Mouse (Mus musculus): Measurements from ENCODE around the gene Pecam1. TPM values are rescaled to one million over a fixed set of nuclear protein-coding genes. Genes with fewer than 3 reads are reported as not detected.

Pecam1 gene
- polyA plus RNA-seq, 1 experiment from 2014 or later: 15.3 TPM

DNA sequence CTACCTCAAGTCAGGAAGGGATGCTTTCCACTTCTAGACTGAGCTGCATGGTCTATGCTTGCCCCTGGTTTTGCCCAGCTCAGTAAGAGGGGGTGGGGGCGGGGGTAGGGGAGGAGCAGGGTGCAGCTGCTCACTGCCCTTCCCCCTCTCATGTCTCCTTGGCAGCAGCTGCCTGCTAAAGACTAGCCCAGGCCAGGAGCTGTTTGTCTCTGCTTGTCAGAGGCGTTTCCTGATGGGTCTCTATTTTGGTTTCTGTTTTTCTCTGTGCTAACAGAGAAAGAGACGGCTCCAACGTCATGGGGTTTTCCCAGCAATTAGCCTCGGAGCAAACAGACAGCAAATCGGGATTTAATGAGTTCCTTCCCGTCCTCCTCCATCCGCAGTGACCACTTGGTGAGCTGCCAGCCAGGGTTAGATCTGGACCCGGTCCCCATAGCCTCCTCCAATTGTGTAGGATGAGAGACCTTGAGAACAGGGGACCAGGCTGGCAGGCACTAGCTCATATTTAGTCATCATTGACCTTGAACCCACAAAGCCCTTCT lies 75.7 kb downstream of the Pecam1 start:
- Histone ChIP-seq H3K4me3 (no peak overlapping the region), H3K36me3 (no peaks in the 10 kb centered on the region), H3K4me1 (peaks cover 34% of the 10 kb centered on the region), H3K27ac (replicated peaks) (peak overlapping the region; percentile 83), H3K9me3 (replicated peaks) (no peaks in the 10 kb centered on the region), H3K27me3 (ENCODE audit: low read depth, poor library complexity, severe bottlenecking) (no peaks in the 10 kb centered on the region)
- peak; percentile 36 for DNase-seq (ENCODE audit: low spot score)
- 15% methylated on average over 9 of the region's 9 CpGs for WGBS

DNA sequence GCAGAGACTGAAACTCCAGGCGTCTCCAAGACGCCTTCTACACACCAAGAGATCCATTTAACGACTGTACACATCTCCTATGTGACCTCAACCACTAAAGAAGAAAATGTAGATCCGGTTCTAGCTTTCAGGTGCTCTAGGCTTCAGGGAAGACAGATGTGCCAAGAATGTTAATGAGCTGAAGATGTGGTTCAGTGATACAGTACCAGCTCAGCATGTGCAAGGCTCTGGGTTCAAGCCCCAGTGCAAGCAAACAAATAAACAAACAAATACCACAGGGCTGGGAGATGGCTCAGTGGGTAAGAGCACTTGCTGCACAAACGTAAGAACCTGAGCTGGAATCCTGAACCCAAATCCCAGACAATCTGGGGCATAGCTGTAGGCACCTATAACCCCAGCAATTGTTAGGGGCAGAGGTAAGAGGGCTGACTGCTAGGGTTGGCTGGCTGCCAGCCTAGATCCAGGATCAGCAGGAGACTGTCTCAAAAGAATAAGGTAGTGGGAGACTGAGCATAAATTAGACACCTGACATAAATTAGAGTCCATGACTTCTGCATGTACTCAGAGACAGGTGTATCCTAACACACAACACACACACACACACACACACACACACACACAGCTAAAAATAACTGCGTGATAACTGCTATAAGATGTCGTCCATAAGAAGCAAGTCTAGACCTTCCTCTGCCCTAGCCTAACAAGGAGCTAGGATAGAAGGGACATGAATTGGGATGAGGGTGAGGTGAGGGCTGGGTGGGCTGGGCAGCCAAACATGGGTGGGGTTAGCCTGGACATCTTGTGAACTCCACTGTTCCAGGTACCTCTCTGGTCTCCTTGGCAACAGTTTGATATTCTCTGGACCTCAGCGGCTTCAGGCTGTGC lies 76.5 kb downstream of the Pecam1 start:
- Histone ChIP-seq H3K36me3 (no peaks in the 10 kb centered on the region), H3K4me1 (peaks cover 41% of the 10 kb centered on the region), H3K27me3 (ENCODE audit: low read depth, poor library complexity, severe bottlenecking) (no peaks in the 10 kb centered on the region), H3K9me3 (replicated peaks) (no peaks in the 10 kb centered on the region), H3K27ac (replicated peaks) (peak overlapping the region; percentile 83), H3K4me3 (no peak overlapping the region)
- DNase-seq (ENCODE audit: low spot score): no peak
- 77% methylated on average over 8 of the region's 8 CpGs for WGBS

DNA sequence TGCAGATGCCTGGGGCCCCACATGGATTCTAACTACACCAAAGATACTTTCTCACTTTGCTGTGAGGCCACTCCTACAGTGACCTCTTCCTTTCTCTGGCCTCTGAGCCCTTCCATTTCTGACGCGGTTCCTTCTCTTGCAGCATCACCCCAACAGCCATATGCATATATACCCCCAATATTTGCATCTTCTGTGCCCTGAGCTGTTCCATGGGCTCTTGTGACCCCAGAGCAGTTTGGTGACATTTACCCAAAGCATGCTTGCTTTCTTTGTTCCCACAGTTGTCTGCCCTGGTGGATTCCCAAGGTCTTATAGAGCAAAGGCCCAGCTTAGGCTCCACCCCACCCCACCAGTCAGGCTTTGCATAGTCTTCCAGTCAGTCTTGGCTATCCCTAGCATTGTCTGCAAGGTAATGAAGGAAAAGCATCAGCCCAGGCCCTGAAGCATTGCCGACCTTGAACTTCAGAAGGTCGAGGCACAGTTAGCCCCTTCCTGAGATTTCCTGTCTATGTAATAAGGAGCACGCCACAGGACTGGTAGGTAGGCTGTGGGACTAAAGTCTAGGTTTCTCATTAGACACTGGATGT lies 77.4 kb downstream of the Pecam1 start:
- H3K4me3 ChIP-seq: no peak overlapping the region
- DNase-seq (ENCODE audit: low spot score): no peak
- H3K27ac ChIP-seq (replicated peaks): no peak overlapping the region
- peaks cover 43% of the 10 kb centered on the region for H3K4me1 ChIP-seq
- H3K36me3 ChIP-seq: no peaks in the 10 kb centered on the region
- WGBS: 89% methylated on average over 5 of the region's 5 CpGs
- no peaks in the 10 kb centered on the region for H3K9me3 ChIP-seq (replicated peaks)
- no peaks in the 10 kb centered on the region for H3K27me3 ChIP-seq (ENCODE audit: low read depth, poor library complexity, severe bottlenecking)

DNA sequence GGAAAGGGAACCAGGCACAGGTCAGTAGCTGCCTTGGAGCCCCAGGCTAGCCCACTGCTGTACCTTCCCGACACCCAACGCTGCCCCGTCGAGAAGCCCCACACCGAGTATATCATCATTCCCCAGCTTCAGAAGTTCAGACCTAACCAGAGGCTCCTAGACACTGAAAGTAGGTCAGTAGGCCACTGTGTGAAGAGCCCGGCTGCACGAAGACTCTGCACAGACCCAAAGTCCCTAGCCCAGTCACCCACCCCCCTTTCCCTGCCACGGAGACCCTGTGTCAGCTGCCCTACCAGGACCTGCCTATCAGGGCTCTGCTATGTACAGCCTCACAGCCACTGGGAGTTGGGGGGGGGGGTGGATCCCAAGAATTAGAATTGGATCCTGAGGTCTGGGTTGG lies 78.6 kb downstream of the Pecam1 start:
- H3K9me3 ChIP-seq (replicated peaks): no peaks in the 10 kb centered on the region
- peaks cover 43% of the 10 kb centered on the region for H3K4me1 ChIP-seq
- no peaks in the 10 kb centered on the region for H3K36me3 ChIP-seq
- H3K4me3 ChIP-seq: no peak overlapping the region
- 88% methylated on average over 8 of the region's 8 CpGs for WGBS
- DNase-seq (ENCODE audit: low spot score): no peak
- no peaks in the 10 kb centered on the region for H3K27me3 ChIP-seq (ENCODE audit: low read depth, poor library complexity, severe bottlenecking)
- H3K27ac ChIP-seq (replicated peaks): 0 out of 2 replicates have a peak overlapping the region, but pooled peaks have one; percentile 28

DNA sequence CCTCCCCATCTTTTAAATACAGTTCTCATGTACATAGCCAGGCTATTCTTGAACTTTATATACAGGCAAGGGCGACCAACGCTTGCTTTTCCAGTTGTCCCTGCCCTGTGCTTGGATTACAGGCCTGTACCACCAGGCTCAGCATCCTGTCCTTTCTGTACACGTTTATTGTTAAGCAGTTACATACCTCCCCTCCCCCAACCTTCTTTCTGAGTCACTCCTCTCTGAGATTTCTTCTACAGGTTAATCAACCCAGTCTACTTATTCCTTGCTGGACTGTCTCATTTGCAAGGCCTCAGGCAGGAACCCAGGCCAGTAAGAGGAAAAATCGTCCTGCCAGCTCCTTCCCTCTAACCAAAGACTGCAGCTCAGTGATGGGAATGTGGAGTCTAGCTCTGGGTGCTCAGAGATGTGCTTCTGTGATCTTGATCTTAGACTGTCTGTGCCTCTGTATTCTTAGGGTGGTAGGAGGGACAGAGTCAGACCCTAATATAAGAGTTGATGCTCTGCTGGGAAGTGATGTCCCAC lies 79.4 kb downstream of the Pecam1 start:
- no peak overlapping the region for H3K4me3 ChIP-seq
- no peaks in the 10 kb centered on the region for H3K9me3 ChIP-seq (replicated peaks)
- no peaks in the 10 kb centered on the region for H3K27me3 ChIP-seq (ENCODE audit: low read depth, poor library complexity, severe bottlenecking)
- no peak overlapping the region for H3K27ac ChIP-seq (replicated peaks)
- WGBS: 77% methylated on average over 4 of the region's 4 CpGs
- no peaks in the 10 kb centered on the region for H3K36me3 ChIP-seq
- DNase-seq (ENCODE audit: low spot score): no peak
- H3K4me1 ChIP-seq: peaks cover 43% of the 10 kb centered on the region

DNA sequence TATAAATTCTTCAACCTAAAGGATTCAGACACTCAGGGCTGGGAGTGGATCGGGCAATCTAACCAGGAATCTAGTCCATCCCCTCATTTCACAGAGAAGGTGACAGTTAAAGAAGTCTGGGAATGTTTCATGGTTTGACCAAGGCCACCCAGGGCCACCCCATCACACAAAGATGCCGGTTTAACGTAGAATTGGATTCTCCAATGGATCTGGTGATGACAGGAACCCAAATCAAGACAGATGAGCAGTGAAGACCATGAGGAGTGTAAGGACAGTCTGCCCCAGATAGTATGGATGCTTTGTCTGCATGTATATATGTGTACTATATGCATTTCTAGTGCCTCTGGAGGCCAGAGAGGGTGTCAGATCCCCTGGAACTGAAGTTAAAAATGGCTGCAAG lies 80.2 kb downstream of the Pecam1 start:
- Histone ChIP-seq H3K4me3 (no peak overlapping the region), H3K36me3 (no peaks in the 10 kb centered on the region), H3K9me3 (replicated peaks) (no peaks in the 10 kb centered on the region), H3K4me1 (peaks cover 39% of the 10 kb centered on the region), H3K27ac (replicated peaks) (0 out of 2 replicates have a peak overlapping the region, but pooled peaks have one; percentile 33), H3K27me3 (ENCODE audit: low read depth, poor library complexity, severe bottlenecking) (no peaks in the 10 kb centered on the region)
- DNase-seq (ENCODE audit: low spot score): no peak
- 76% methylated on average over 3 of the region's 3 CpGs for WGBS

DNA sequence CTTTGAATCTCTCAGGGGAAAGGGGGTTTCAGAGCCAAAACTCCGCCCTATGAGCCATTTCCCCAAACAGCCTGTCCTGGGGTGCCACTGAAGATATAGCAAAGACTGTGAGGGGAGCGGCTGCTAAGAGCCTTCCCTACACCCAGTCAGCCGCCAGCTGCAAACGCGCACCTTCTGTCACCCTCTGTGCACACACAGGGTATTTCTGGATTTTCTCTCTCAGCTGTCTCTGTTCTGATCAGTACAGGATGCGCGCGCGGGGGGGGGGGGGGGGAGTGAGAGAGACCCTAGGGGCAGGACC lies 80.6 kb downstream of the Pecam1 start:
- no peaks in the 10 kb centered on the region for H3K27me3 ChIP-seq (ENCODE audit: low read depth, poor library complexity, severe bottlenecking)
- no peak for DNase-seq (ENCODE audit: low spot score)
- peak overlapping the region; percentile 10 for H3K27ac ChIP-seq (replicated peaks)
- WGBS: 15% methylated on average over 8 of the region's 9 CpGs
- peaks cover 34% of the 10 kb centered on the region for H3K4me1 ChIP-seq
- no peaks in the 10 kb centered on the region for H3K36me3 ChIP-seq
- no peak overlapping the region; the same call in 1 of the 2 replicates for H3K4me3 ChIP-seq
- H3K9me3 ChIP-seq (replicated peaks): no peaks in the 10 kb centered on the region

DNA sequence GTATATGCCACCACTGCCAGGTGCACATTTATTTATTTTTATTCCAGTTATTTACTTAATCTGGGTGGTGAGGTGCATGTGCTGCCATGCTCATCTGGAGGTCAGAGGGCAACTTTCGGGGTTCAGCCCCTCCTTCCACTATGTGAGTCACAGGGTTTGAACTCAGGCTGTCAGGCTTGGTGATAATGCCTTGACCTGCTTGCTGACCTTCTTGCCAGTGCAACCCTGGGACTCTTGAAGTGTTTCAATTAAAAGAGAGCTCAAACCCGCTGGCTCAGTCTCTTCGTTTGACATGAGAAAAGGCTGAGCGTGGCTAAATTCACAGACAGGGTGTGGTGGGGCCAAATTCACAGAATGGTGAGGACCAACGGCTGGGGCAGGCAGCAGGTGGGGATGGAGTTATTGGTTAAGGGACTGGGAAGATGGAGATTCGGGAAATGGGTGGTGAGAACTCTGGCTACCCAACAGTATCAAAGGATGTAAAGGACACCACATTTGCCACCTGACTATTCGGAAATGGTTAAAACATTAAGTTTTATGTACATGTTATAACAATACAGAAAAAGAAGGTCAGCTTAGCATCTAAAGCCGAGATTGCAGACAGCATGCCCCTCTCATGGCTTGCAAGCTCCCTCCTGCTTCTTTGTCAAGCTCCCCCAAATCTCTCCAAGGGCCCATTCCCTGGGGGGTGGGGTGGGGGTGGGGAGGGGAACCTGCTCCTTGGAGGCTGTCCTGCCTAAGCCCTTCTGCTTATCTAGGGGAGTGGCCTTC lies 81.1 kb downstream of the Pecam1 start:
- H3K36me3 ChIP-seq: no peaks in the 10 kb centered on the region
- H3K27me3 ChIP-seq (ENCODE audit: low read depth, poor library complexity, severe bottlenecking): no peaks in the 10 kb centered on the region
- no peak overlapping the region; the same call in 1 of the 2 replicates for H3K4me3 ChIP-seq
- H3K9me3 ChIP-seq (replicated peaks): no peaks in the 10 kb centered on the region
- peaks cover 34% of the 10 kb centered on the region for H3K4me1 ChIP-seq
- DNase-seq (ENCODE audit: low spot score): no peak
- H3K27ac ChIP-seq (replicated peaks): peak overlapping the region; percentile 10
- WGBS: 29% methylated on average over 8 of the region's 8 CpGs

DNA sequence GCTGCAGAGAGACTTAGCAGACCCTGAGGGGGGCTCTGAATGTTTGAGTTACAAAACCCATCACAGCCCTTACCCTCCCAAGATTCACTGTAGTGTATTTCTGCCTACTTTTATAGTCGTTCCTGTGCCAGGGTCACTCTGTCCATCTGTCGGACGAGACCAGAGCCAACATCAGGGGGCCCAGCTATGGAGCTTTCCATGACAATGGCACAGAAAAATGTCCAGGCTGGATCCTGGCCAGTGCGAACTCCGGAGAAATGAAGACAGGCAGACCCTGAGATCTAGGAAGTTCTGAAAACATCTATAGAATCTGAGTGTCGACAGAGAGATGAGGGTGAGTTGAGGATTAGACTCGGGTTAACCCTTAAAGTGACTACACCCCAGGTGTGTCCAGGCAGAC lies 82.1 kb downstream of the Pecam1 start:
- no peak overlapping the region for H3K4me3 ChIP-seq
- H3K27ac ChIP-seq (replicated peaks): no peak overlapping the region
- DNase-seq (ENCODE audit: low spot score): no peak
- H3K4me1 ChIP-seq: peaks cover 36% of the 10 kb centered on the region
- no peaks in the 10 kb centered on the region for H3K9me3 ChIP-seq (replicated peaks)
- no peaks in the 10 kb centered on the region for H3K27me3 ChIP-seq (ENCODE audit: low read depth, poor library complexity, severe bottlenecking)
- 81% methylated on average over 7 of the region's 7 CpGs for WGBS
- no peaks in the 10 kb centered on the region for H3K36me3 ChIP-seq

DNA sequence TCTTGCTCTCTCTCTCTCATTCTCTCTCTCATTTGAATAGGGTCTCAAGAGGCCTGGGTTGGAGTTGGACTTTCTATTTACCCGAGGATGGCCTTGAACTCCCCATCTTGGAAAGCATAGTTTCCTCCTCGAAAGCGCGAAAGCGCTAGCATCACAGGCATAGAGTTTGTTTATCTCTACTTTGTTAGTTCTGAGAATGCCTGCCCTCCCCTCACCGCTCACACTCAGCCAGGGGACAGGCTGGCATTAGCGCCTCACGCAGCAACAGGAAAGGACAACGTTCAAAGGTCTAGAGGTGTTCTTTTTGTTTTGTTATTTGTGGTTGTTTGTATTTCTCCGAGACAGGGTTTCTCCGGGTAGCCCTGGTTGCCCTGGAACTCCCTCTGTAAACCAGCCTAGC lies 82.6 kb downstream of the Pecam1 start:
- Histone ChIP-seq H3K27ac (replicated peaks) (no peak overlapping the region), H3K4me3 (no peak overlapping the region), H3K4me1 (peaks cover 31% of the 10 kb centered on the region), H3K9me3 (replicated peaks) (no peaks in the 10 kb centered on the region), H3K27me3 (ENCODE audit: low read depth, poor library complexity, severe bottlenecking) (no peaks in the 10 kb centered on the region), H3K36me3 (no peaks in the 10 kb centered on the region)
- 87% methylated on average over 11 of the region's 11 CpGs for WGBS
- no peak for DNase-seq (ENCODE audit: low spot score)

DNA sequence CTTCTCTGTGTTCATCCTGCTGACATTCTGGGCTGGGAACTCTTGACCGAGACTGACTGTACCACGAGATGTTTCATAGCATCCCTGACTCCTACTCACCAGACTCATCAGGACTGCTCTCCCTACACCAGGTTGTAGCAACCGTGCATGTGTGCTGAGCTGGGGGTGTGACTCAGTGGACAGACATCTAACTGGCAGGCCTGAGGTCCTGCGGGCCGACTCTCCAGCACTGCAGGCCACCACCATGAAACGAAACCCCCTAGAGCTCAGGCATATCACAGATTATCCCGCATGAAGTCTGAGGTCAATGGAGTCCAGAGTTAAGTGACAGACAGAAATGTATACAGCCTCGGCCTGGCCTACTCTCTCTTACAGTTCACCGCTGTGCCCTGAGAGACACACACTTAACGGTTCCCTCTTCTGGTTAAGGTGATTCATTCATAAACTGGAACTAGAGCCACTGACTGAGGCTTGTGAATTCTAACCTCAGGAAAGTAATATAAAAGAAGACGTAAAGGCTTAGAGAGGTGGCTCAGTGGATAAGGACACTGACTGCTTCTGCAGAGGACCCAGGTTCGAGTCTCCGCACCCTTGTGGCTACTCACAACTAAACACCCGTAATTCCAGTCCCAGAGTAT lies 83.8 kb downstream of the Pecam1 start:
- no peak overlapping the region for H3K27ac ChIP-seq (replicated peaks)
- peaks cover 28% of the 10 kb centered on the region for H3K4me1 ChIP-seq
- no peaks in the 10 kb centered on the region for H3K36me3 ChIP-seq
- H3K9me3 ChIP-seq (replicated peaks): no peaks in the 10 kb centered on the region
- 88% methylated on average over 14 of the region's 14 CpGs for WGBS
- no peak overlapping the region for H3K4me3 ChIP-seq
- no peaks in the 10 kb centered on the region for H3K27me3 ChIP-seq (ENCODE audit: low read depth, poor library complexity, severe bottlenecking)
- no peak for DNase-seq (ENCODE audit: low spot score)

DNA sequence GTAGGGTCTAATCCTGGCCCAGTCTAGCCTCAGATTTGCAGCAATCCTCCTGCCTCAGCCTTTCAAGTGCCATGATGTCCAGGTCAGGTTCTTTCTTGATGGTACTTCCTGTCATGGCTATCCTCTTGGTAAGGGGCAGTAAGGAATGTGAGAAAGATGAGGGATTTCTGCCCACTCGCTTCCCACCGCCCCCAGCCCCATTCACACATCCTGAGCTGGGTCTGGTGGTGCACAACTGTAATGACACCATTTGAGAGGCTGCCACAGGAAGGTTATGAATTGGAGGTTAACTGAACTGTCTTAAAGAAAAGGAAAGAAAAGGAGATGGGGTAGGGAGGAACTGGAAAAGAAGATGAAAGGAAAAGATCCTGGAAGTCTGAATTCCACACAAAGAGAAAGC lies 84.6 kb downstream of the Pecam1 start:
- H3K4me3 ChIP-seq: no peak overlapping the region
- 88% methylated on average over 2 of the region's 2 CpGs for WGBS
- no peaks in the 10 kb centered on the region for H3K36me3 ChIP-seq
- no peak overlapping the region for H3K27ac ChIP-seq (replicated peaks)
- no peaks in the 10 kb centered on the region for H3K27me3 ChIP-seq (ENCODE audit: low read depth, poor library complexity, severe bottlenecking)
- peaks cover 33% of the 10 kb centered on the region for H3K4me1 ChIP-seq
- DNase-seq (ENCODE audit: low spot score): no peak
- no peaks in the 10 kb centered on the region for H3K9me3 ChIP-seq (replicated peaks)
